Mouse (Mus musculus) liver, embryonic 15.5 days (tissue): ENCODE data around the gene Gm20532. TPM values are rescaled to one million over a fixed set of nuclear protein-coding genes. Genes with fewer than 3 reads are reported as not detected.
A peak's percentile ranks its signal among the peaks of the same experiment; 100 is the strongest.

ENCODE experiments used
- ATAC-seq: fragments of 200-750 bp; cut with Nextera tagmentation; 2 replicates; pipeline ENCODE4 v1.8.0; 2017; ENCODE audit warnings: moderate number of reproducible peaks, mild to moderate bottlenecking, moderate library complexity; ENCODE audit not compliant: insufficient read depth
- H3K27ac ChIP-seq: fragments of 300-500 bp; sonication (generic); replicated peaks from 2 replicates; pipeline ENCODE4 v1.5.1; 2015; ENCODE audit warnings: mild to moderate bottlenecking, inconsistent platforms
- H3K27me3 ChIP-seq: fragments of 300-500 bp; sonication (generic); 2 replicates; pipeline ENCODE4 v1.6.1; 2015; ENCODE audit warnings: mild to moderate bottlenecking, inconsistent platforms
- H3K36me3 ChIP-seq: fragments of 300-500 bp; sonication (generic); replicated peaks from 2 replicates; pipeline ENCODE4 v1.6.1; 2015; ENCODE audit warnings: moderate library complexity, mild to moderate bottlenecking, inconsistent platforms
- H3K4me1 ChIP-seq: fragments of 300-500 bp; sonication (generic); replicated peaks from 2 replicates; pipeline ENCODE4 v1.6.1; 2015; ENCODE audit warnings: inconsistent platforms
- H3K4me2 ChIP-seq: fragments of 300-500 bp; sonication (generic); 2 replicates; pipeline ENCODE4 v1.6.1; 2015; ENCODE audit warnings: moderate library complexity, mild to moderate bottlenecking, inconsistent platforms
- H3K4me3 ChIP-seq: fragments of 300-500 bp; sonication (generic); replicated peaks from 2 replicates; pipeline ENCODE4 v1.5.1; 2015; ENCODE audit warnings: mild to moderate bottlenecking, inconsistent platforms
- H3K9ac ChIP-seq: fragments of 300-500 bp; sonication (generic); 2 replicates; pipeline ENCODE4 v1.6.1; 2015; ENCODE audit warnings: moderate library complexity, mild to moderate bottlenecking, inconsistent platforms
- H3K9me3 ChIP-seq: fragments of 300-500 bp; sonication (generic); replicated peaks from 2 replicates; pipeline ENCODE4 v1.6.1; 2016; ENCODE audit warnings: inconsistent platforms
- WGBS: fragments of 180-500 bp; shearing (Covaris S2); methylation state at CpG from one replicate; pipeline ENCODE4 v1.1.7; 2015; ENCODE audit warnings: mixed read lengths; ENCODE audit not compliant: insufficient replicate concordance; 5-methylcytosine and 5-hydroxymethylcytosine counted together
- polyA plus RNA-seq: library from polyadenylated mRNA; unstranded; fragments of >200 nt; fragmentation: Nextera tagmentation; extraction: Ambion mirVana; gene quantifications from 2 replicates; pipeline ENCODE4 v1.2.1, GENCODE M21; 2015

Gm20532 gene
- polyA plus RNA-seq, 1 experiment from 2014 or later: not detected

GRCm38 (mm10) chr2:26583640-26584039 lies 2.8 kb upstream of the Gm20532 start:
- Histone ChIP-seq H3K9ac (no peak overlapping the region), H3K9me3 (no peaks in the 10 kb centered on the region), H3K4me2 (no peak overlapping the region), H3K27me3 (peaks cover 27% of the 10 kb centered on the region), H3K4me1 (peaks cover 36% of the 10 kb centered on the region), H3K36me3 (no peaks in the 10 kb centered on the region), H3K4me3 (peak overlapping the region; percentile 23), H3K27ac (no peak overlapping the region; the same call in 1 of the 2 replicates)
- ATAC-seq: no peak
- WGBS: 5% methylated on average over 11 of the region's 11 CpGs

- Histone ChIP-seq H3K4me3 (peak overlapping the region; percentile 28), H3K4me1 (peaks cover 39% of the 10 kb centered on the region), H3K9ac (no peak overlapping the region), H3K27me3 (peaks cover 27% of the 10 kb centered on the region), H3K9me3 (no peaks in the 10 kb centered on the region), H3K4me2 (no peak overlapping the region), H3K27ac (no peak overlapping the region), H3K36me3 (no peaks in the 10 kb centered on the region)
- ATAC-seq: no peak
- WGBS: 34% methylated on average over 6 of the region's 6 CpGs
Observed at GRCm38 (mm10) chr2:26585713-26586112, 726 bp upstream of the Gm20532 start.

GRCm38 (mm10) chr2:26587044-26587405 lies 586 bp downstream of the Gm20532 start:
- H3K27ac ChIP-seq: peak overlapping the region; percentile 19; the same call in 1 of the 2 replicates
- H3K27me3 ChIP-seq: peaks cover 27% of the 10 kb centered on the region
- H3K4me2 ChIP-seq: peak overlapping the region; percentile 88
- peak overlapping the region; percentile 55 for H3K9ac ChIP-seq
- no peak; the same call in none of the 2 replicates for ATAC-seq
- peak overlapping the region; percentile 66 for H3K4me3 ChIP-seq
- 1% methylated on average over 11 of the region's 11 CpGs for WGBS
- 0 out of 2 replicates have a peak, but pooled peaks cover 9% of the 10 kb centered on the region for H3K36me3 ChIP-seq
- no peaks in the 10 kb centered on the region for H3K9me3 ChIP-seq
- peaks cover 42% of the 10 kb centered on the region for H3K4me1 ChIP-seq

GRCm38 (mm10) chr2:26588573-26588972 lies 2.1 kb downstream of the Gm20532 start:
- Histone ChIP-seq H3K27me3 (peaks cover 23% of the 10 kb centered on the region), H3K9ac (no peak overlapping the region), H3K4me3 (no peak overlapping the region), H3K36me3 (peaks cover 23% of the 10 kb centered on the region), H3K4me2 (no peak overlapping the region), H3K27ac (no peak overlapping the region), H3K4me1 (peaks cover 39% of the 10 kb centered on the region), H3K9me3 (no peaks in the 10 kb centered on the region)
- WGBS: 64% methylated on average over 4 of the region's 4 CpGs
- no peak for ATAC-seq

- H3K9ac ChIP-seq: no peak overlapping the region
- H3K27ac ChIP-seq: no peak overlapping the region
- H3K27me3 ChIP-seq: peaks cover 16% of the 10 kb centered on the region
- WGBS: 72% methylated on average over 10 of the region's 10 CpGs
- no peaks in the 10 kb centered on the region for H3K9me3 ChIP-seq
- H3K4me3 ChIP-seq: no peak overlapping the region
- ATAC-seq: no peak
- peaks cover 34% of the 10 kb centered on the region for H3K4me1 ChIP-seq
- peaks cover 28% of the 10 kb centered on the region for H3K36me3 ChIP-seq
- H3K4me2 ChIP-seq: no peak overlapping the region
Observed at GRCm38 (mm10) chr2:26589284-26589683, 2.8 kb downstream of the Gm20532 start.

- no peak overlapping the region for H3K9ac ChIP-seq
- peaks cover 43% of the 10 kb centered on the region for H3K4me1 ChIP-seq
- ATAC-seq: no peak
- no peak overlapping the region for H3K4me3 ChIP-seq
- H3K9me3 ChIP-seq: no peaks in the 10 kb centered on the region
- H3K27ac ChIP-seq: no peak overlapping the region
- H3K27me3 ChIP-seq: peaks cover 10% of the 10 kb centered on the region
- WGBS: 79% methylated on average over 7 of the region's 7 CpGs
- H3K4me2 ChIP-seq: no peak overlapping the region
- H3K36me3 ChIP-seq: peaks cover 37% of the 10 kb centered on the region
Observed at GRCm38 (mm10) chr2:26590282-26590681, 3.8 kb downstream of the Gm20532 start.

GRCm38 (mm10) chr2:26590962-26591361 lies 4.5 kb downstream of the Gm20532 start:
- peaks cover 48% of the 10 kb centered on the region for H3K4me1 ChIP-seq
- no peak overlapping the region for H3K4me3 ChIP-seq
- 73% methylated on average over 7 of the region's 7 CpGs for WGBS
- H3K9me3 ChIP-seq: no peaks in the 10 kb centered on the region
- H3K36me3 ChIP-seq: peaks cover 44% of the 10 kb centered on the region
- no peak overlapping the region for H3K27ac ChIP-seq
- no peak overlapping the region for H3K9ac ChIP-seq
- no peak for ATAC-seq
- no peak overlapping the region for H3K4me2 ChIP-seq
- peaks cover 4% of the 10 kb centered on the region; the same call in 1 of the 2 replicates for H3K27me3 ChIP-seq

- H3K4me2 ChIP-seq: no peak overlapping the region
- no peak overlapping the region for H3K27ac ChIP-seq
- peaks cover 44% of the 10 kb centered on the region for H3K36me3 ChIP-seq
- ATAC-seq: no peak
- peaks cover 48% of the 10 kb centered on the region for H3K4me1 ChIP-seq
- H3K9me3 ChIP-seq: no peaks in the 10 kb centered on the region
- WGBS: 71% methylated on average over 12 of the region's 12 CpGs
- H3K9ac ChIP-seq: no peak overlapping the region
- H3K4me3 ChIP-seq: no peak overlapping the region
- peaks cover under 1% of the 10 kb centered on the region; the same call in 1 of the 2 replicates for H3K27me3 ChIP-seq
Observed at GRCm38 (mm10) chr2:26591416-26591815, 5.0 kb downstream of the Gm20532 start.

- Histone ChIP-seq H3K27me3 (no peaks in the 10 kb centered on the region), H3K9ac (no peak overlapping the region), H3K9me3 (no peaks in the 10 kb centered on the region), H3K4me1 (peaks cover 43% of the 10 kb centered on the region), H3K27ac (no peak overlapping the region), H3K36me3 (peaks cover 44% of the 10 kb centered on the region), H3K4me2 (no peak overlapping the region), H3K4me3 (no peak overlapping the region)
- whole genome bisulfite sequencing: 57% methylated on average over 9 of the region's 9 CpGs
- no peak for ATAC-seq
Observed at GRCm38 (mm10) chr2:26593211-26594021, 7.0 kb downstream of the Gm20532 start.

- WGBS: 39% methylated on average over 9 of the region's 9 CpGs
- no peak overlapping the region for H3K4me2 ChIP-seq
- peaks cover 44% of the 10 kb centered on the region for H3K36me3 ChIP-seq
- peaks cover 43% of the 10 kb centered on the region for H3K4me1 ChIP-seq
- no peaks in the 10 kb centered on the region for H3K9me3 ChIP-seq
- ATAC-seq: peak; percentile 13; the same call in 1 of the 2 replicates
- H3K27ac ChIP-seq: no peak overlapping the region
- no peaks in the 10 kb centered on the region for H3K27me3 ChIP-seq
- H3K4me3 ChIP-seq: no peak overlapping the region
- H3K9ac ChIP-seq: no peak overlapping the region
Observed at GRCm38 (mm10) chr2:26594022-26594346, 7.5 kb downstream of the Gm20532 start.

- Histone ChIP-seq H3K9ac (no peak overlapping the region), H3K27me3 (no peaks in the 10 kb centered on the region), H3K27ac (peak overlapping the region; percentile 29), H3K4me1 (peaks cover 47% of the 10 kb centered on the region), H3K4me2 (no peak overlapping the region), H3K9me3 (no peaks in the 10 kb centered on the region), H3K4me3 (no peak overlapping the region), H3K36me3 (peaks cover 44% of the 10 kb centered on the region)
- 58% methylated on average over 7 of the region's 7 CpGs for WGBS
- peak; percentile 13; the same call in 1 of the 2 replicates for ATAC-seq
Observed at GRCm38 (mm10) chr2:26594461-26594933, 8.1 kb downstream of the Gm20532 start.
